Mouse (Mus musculus): Measurements from ENCODE around the gene Adgrb3. TPM values are rescaled to one million over a fixed set of nuclear protein-coding genes. Genes with fewer than 3 reads are reported as not detected.

Adgrb3 gene
- polyA plus RNA-seq, 1 experiment from 2014 or later = 0.95 TPM

- no peaks in the 10 kb centered on the region for H3K27me3 ChIP-seq (ENCODE audit: control insufficient read depth, insufficient read depth, low read length)
- 79% methylated on average over 2 of the region's 2 CpGs for WGBS
- no peak overlapping the region for H3K4me2 ChIP-seq (ENCODE audit: low read depth, severe bottlenecking)
- no peaks in the 10 kb centered on the region for H3K4me1 ChIP-seq (ENCODE audit: control insufficient read depth, insufficient read depth, low read length)
- H3K9me3 ChIP-seq (ENCODE audit: control insufficient read depth, low read length) = no peaks in the 10 kb centered on the region
- H3K4me3 ChIP-seq (ENCODE audit: low read depth, low read length) = no peak overlapping the region
- no peak overlapping the region for H3K9ac ChIP-seq (ENCODE audit: low read length)
- H3K27ac ChIP-seq (replicated peaks; ENCODE audit: low read depth, low read length) = no peak overlapping the region
- H3K36me3 ChIP-seq (ENCODE audit: control insufficient read depth, insufficient read depth, low read length) = no peaks in the 10 kb centered on the region
- no peak for DNase-seq (ENCODE audit: low spot score)
- no peak for ATAC-seq (ENCODE audit: insufficient number of reproducible peaks, low FRiP score, low TSS enrichment, low read depth)
These were observed 285.6 kb downstream of the Adgrb3 start for GRCm38 (mm10) chr1:25543915-25544314.

DNA sequence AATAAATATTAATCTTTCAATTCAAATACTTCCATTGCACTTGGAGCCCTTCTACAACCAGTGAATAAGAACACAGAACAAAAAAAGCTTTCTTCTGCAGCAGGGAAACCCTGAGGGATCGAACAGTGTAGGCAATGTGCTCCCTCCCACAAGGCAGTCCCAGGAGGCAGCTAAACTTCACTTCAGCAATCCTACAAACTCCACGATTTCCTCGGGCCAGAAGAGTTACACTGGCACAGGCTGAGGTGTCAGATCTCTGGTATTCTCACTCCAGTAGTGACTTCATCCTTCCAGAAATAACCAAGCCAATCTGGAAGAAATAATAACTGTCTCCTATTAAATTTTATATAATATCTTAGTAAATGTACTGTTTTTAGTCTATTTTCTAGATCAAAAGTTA lies 286.6 kb downstream of the Adgrb3 start:
- Histone ChIP-seq H3K36me3 (ENCODE audit: control insufficient read depth, insufficient read depth, low read length) (no peaks in the 10 kb centered on the region), H3K4me3 (ENCODE audit: low read depth, low read length) (no peak overlapping the region), H3K4me1 (ENCODE audit: control insufficient read depth, insufficient read depth, low read length) (no peaks in the 10 kb centered on the region), H3K9ac (ENCODE audit: low read length) (no peak overlapping the region), H3K27ac (replicated peaks; ENCODE audit: low read depth, low read length) (no peak overlapping the region), H3K27me3 (ENCODE audit: control insufficient read depth, insufficient read depth, low read length) (no peaks in the 10 kb centered on the region), H3K9me3 (ENCODE audit: control insufficient read depth, low read length) (no peaks in the 10 kb centered on the region), H3K4me2 (ENCODE audit: low read depth, severe bottlenecking) (no peak overlapping the region)
- WGBS = 55% methylated on average over 3 of the region's 3 CpGs
- ATAC-seq (ENCODE audit: insufficient number of reproducible peaks, low FRiP score, low TSS enrichment, low read depth) = peak; percentile 39; the same call in 1 of the 2 replicates
- DNase-seq (ENCODE audit: low spot score) = no peak

DNA sequence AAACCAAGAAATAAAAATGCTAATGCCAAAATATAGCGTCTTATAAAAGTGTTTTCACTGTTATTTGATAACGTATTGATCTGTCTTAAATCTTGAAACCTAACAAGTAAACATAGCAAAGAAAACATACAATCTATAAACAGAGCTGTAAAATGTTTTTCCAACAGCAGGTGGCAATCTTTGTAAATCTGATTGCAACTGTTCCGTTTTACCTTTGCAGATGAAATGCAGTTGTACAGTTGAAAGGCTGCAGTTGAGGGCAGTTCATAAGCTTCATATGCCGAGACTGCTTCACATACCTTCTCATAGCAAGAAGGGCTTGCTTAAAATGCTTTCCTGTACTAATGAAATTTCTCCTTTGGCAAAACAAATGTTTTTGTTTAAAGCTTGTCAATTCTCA lies 302.5 kb downstream of the Adgrb3 start:
- H3K36me3 ChIP-seq (ENCODE audit: control insufficient read depth, insufficient read depth, low read length) = no peaks in the 10 kb centered on the region
- 78% methylated on average over 4 of the region's 4 CpGs for WGBS
- DNase-seq (ENCODE audit: low spot score) (no peak), ATAC-seq (ENCODE audit: insufficient number of reproducible peaks, low FRiP score, low TSS enrichment, low read depth) (no peak)
- H3K9me3 ChIP-seq (ENCODE audit: control insufficient read depth, low read length) = no peaks in the 10 kb centered on the region
- H3K4me3 ChIP-seq (ENCODE audit: low read depth, low read length) = no peak overlapping the region
- H3K9ac ChIP-seq (ENCODE audit: low read length) = no peak overlapping the region
- no peaks in the 10 kb centered on the region for H3K27me3 ChIP-seq (ENCODE audit: control insufficient read depth, insufficient read depth, low read length)
- no peak overlapping the region for H3K27ac ChIP-seq (replicated peaks; ENCODE audit: low read depth, low read length)
- H3K4me1 ChIP-seq (ENCODE audit: control insufficient read depth, insufficient read depth, low read length) = no peaks in the 10 kb centered on the region
- no peak overlapping the region for H3K4me2 ChIP-seq (ENCODE audit: low read depth, severe bottlenecking)

DNA sequence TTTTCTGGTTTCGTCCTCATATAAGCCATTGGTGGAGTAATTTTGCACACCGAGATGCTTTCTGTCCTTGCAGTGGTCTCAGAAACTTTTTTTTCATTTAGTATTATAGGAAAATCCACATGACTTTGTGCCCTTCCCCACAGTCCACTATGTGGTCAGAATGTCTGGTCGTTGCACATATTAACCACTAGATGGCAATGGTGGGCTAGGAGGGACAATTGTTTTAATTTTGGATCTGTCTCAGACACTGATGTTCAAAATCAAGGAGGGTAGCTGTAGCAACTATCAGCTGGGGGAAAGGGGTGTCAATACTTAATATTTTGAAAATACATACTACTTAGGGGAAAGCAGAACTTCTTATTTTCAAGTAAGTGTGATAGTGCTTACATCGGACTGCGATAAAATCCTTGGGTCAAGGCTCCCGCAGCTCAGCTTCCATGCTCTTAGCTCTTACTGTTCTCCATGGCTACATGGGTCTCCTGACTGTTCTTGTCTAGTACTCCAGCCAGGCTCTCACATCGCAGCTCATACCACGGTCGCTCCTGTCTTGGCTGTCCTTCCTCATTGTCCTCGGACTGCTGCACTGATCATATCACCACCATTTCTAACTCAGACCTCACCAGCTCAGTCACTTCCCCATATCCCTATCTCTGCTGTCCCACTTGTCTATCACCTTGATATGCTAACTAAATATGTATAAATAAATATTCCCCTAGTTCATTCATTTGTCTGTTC lies 319.0 kb downstream of the Adgrb3 start:
- peak; percentile 26 for DNase-seq (ENCODE audit: low spot score)

DNA sequence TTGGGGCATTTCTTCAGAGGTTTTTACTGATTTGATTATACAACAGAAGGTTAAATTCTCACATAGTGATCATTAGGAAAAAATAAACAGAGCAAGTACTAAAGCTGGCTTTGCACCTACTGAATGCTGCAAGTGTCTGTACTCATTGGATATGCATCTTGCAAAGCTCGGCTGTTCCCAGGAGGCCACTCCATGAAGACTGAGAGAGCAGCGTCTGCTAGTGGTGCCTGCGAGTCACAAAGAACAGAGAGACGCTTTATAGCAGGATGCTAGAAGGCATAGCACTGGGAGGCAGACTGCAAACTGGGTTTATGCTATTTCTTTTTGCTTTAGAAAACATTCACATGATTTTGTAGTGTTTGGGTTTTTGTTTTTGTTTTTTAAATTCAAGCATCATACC lies 325.2 kb downstream of the Adgrb3 start:
- H3K27me3 ChIP-seq (ENCODE audit: control insufficient read depth, insufficient read depth, low read length) = no peaks in the 10 kb centered on the region
- 21% methylated on average over 4 of the region's 4 CpGs for WGBS
- ATAC-seq (ENCODE audit: insufficient number of reproducible peaks, low FRiP score, low TSS enrichment, low read depth) = no peak
- no peak overlapping the region for H3K9ac ChIP-seq (ENCODE audit: low read length)
- no peak for DNase-seq (ENCODE audit: low spot score)
- H3K4me2 ChIP-seq (ENCODE audit: low read depth, severe bottlenecking) = no peak overlapping the region
- H3K27ac ChIP-seq (replicated peaks; ENCODE audit: low read depth, low read length) = no peak overlapping the region
- no peaks in the 10 kb centered on the region for H3K9me3 ChIP-seq (ENCODE audit: control insufficient read depth, low read length)
- no peaks in the 10 kb centered on the region for H3K4me1 ChIP-seq (ENCODE audit: control insufficient read depth, insufficient read depth, low read length)
- H3K4me3 ChIP-seq (ENCODE audit: low read depth, low read length) = no peak overlapping the region
- no peaks in the 10 kb centered on the region for H3K36me3 ChIP-seq (ENCODE audit: control insufficient read depth, insufficient read depth, low read length)

More for the DNA sequence above, 319.0 kb downstream of the Adgrb3 start:
- Histone ChIP-seq H3K4me3 (ENCODE audit: low read depth, low read length) (no peak overlapping the region), H3K36me3 (ENCODE audit: control insufficient read depth, insufficient read depth, low read length) (no peaks in the 10 kb centered on the region), H3K27ac (replicated peaks; ENCODE audit: low read depth, low read length) (no peak overlapping the region), H3K9ac (ENCODE audit: low read length) (no peak overlapping the region), H3K4me1 (ENCODE audit: control insufficient read depth, insufficient read depth, low read length) (no peaks in the 10 kb centered on the region), H3K27me3 (ENCODE audit: control insufficient read depth, insufficient read depth, low read length) (no peaks in the 10 kb centered on the region), H3K9me3 (ENCODE audit: control insufficient read depth, low read length) (no peaks in the 10 kb centered on the region), H3K4me2 (ENCODE audit: low read depth, severe bottlenecking) (no peak overlapping the region)
- WGBS = 60% methylated on average over 10 of the region's 10 CpGs
- no peak for ATAC-seq (ENCODE audit: insufficient number of reproducible peaks, low FRiP score, low TSS enrichment, low read depth)

DNA sequence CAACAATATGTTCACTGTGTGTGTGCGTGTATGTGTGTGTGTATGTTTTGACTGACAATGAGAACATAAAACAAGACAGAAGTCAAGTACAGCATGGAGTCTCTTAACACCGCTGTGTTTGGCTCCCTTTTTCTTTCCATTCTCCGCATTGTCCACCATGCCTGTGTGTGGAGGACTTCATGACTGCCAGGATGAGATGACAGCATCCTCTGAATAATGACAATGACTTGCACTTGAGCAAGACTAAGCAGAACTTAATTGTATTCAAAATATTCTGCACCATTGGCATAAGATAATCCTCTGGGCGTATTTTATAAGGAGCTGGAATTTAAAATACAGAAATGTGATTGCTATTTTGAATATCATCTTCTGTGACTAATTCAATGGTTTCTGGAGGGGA lies 326.0 kb downstream of the Adgrb3 start:
- Histone ChIP-seq H3K36me3 (ENCODE audit: control insufficient read depth, insufficient read depth, low read length) (no peaks in the 10 kb centered on the region), H3K9ac (ENCODE audit: low read length) (no peak overlapping the region), H3K27ac (replicated peaks; ENCODE audit: low read depth, low read length) (no peak overlapping the region), H3K27me3 (ENCODE audit: control insufficient read depth, insufficient read depth, low read length) (no peaks in the 10 kb centered on the region), H3K4me3 (ENCODE audit: low read depth, low read length) (no peak overlapping the region), H3K9me3 (ENCODE audit: control insufficient read depth, low read length) (no peaks in the 10 kb centered on the region), H3K4me2 (ENCODE audit: low read depth, severe bottlenecking) (no peak overlapping the region), H3K4me1 (ENCODE audit: control insufficient read depth, insufficient read depth, low read length) (no peaks in the 10 kb centered on the region)
- DNase-seq (ENCODE audit: low spot score) (no peak), ATAC-seq (ENCODE audit: insufficient number of reproducible peaks, low FRiP score, low TSS enrichment, low read depth) (no peak)
- WGBS = 83% methylated on average over 4 of the region's 4 CpGs

- no peaks in the 10 kb centered on the region for H3K36me3 ChIP-seq (ENCODE audit: control insufficient read depth, insufficient read depth, low read length)
- no peak overlapping the region for H3K9ac ChIP-seq (ENCODE audit: low read length)
- ATAC-seq (ENCODE audit: insufficient number of reproducible peaks, low FRiP score, low TSS enrichment, low read depth) (no peak), DNase-seq (ENCODE audit: low spot score) (no peak)
- H3K4me2 ChIP-seq (ENCODE audit: low read depth, severe bottlenecking) = no peak overlapping the region
- WGBS = 82% methylated on average over 3 of the region's 3 CpGs
- no peak overlapping the region for H3K4me3 ChIP-seq (ENCODE audit: low read depth, low read length)
- no peaks in the 10 kb centered on the region for H3K9me3 ChIP-seq (ENCODE audit: control insufficient read depth, low read length)
- H3K27ac ChIP-seq (replicated peaks; ENCODE audit: low read depth, low read length) = no peak overlapping the region
- H3K4me1 ChIP-seq (ENCODE audit: control insufficient read depth, insufficient read depth, low read length) = no peaks in the 10 kb centered on the region
- no peaks in the 10 kb centered on the region for H3K27me3 ChIP-seq (ENCODE audit: control insufficient read depth, insufficient read depth, low read length)
These were observed 334.1 kb downstream of the Adgrb3 start for GRCm38 (mm10) chr1:25495202-25495914.

- Histone ChIP-seq H3K4me1 (ENCODE audit: control insufficient read depth, insufficient read depth, low read length) (no peaks in the 10 kb centered on the region), H3K4me2 (ENCODE audit: low read depth, severe bottlenecking) (no peak overlapping the region), H3K27me3 (ENCODE audit: control insufficient read depth, insufficient read depth, low read length) (no peaks in the 10 kb centered on the region), H3K36me3 (ENCODE audit: control insufficient read depth, insufficient read depth, low read length) (no peaks in the 10 kb centered on the region), H3K9ac (ENCODE audit: low read length) (no peak overlapping the region), H3K27ac (replicated peaks; ENCODE audit: low read depth, low read length) (no peak overlapping the region), H3K9me3 (ENCODE audit: control insufficient read depth, low read length) (no peaks in the 10 kb centered on the region), H3K4me3 (ENCODE audit: low read depth, low read length) (no peak overlapping the region)
- ATAC-seq (ENCODE audit: insufficient number of reproducible peaks, low FRiP score, low TSS enrichment, low read depth) (no peak), DNase-seq (ENCODE audit: low spot score) (no peak)
- 89% methylated on average over 1 of the region's 1 CpGs for WGBS
These were observed 338.0 kb downstream of the Adgrb3 start for GRCm38 (mm10) chr1:25491503-25491902.

All from limb, embryonic 11.5 days (tissue).